Mouse (Mus musculus): ENCODE data around the gene Ddb2. TPM values are rescaled to one million over a fixed set of nuclear protein-coding genes. Genes with fewer than 3 reads are reported as not detected.

Gene Ddb2
- polyA plus RNA-seq, 1 experiment = 13.9 TPM

- TF ChIP-seq CTCF (IDR thresholded peaks at IDR 0.05; ENCODE audit: insufficient read depth, low read length) = no peak
- Histone ChIP-seq H3K4me1 (ENCODE audit: control insufficient read depth, insufficient read depth, low read length) (peaks cover 10% of the 10 kb centered on the region), H3K4me3 (replicated peaks; ENCODE audit: extremely low read depth, low read depth, low read length) (no peak overlapping the region)
- 66% methylated on average over 5 of the region's 5 CpGs for WGBS
- DNase-seq = no peak
These were observed 56.1 kb downstream of the Ddb2 start for GRCm38 (mm10) chr2:91180706-91181105.

GRCm38 (mm10) chr2:91179825-91180224 is 57.0 kb downstream of the Ddb2 start:
- Histone ChIP-seq H3K4me3 (replicated peaks; ENCODE audit: extremely low read depth, low read depth, low read length) (no peak overlapping the region), H3K4me1 (ENCODE audit: control insufficient read depth, insufficient read depth, low read length) (peaks cover 10% of the 10 kb centered on the region)
- DNase-seq = no peak
- 49% methylated on average over 4 of the region's 4 CpGs for WGBS
- TF ChIP-seq POLR2A (IDR thresholded peaks at IDR 0.05; ENCODE audit: borderline replicate concordance, extremely low read depth, low read depth, low read length) = no peak
- TF ChIP-seq CTCF (IDR thresholded peaks at IDR 0.05; ENCODE audit: insufficient read depth, low read length) = no peak

- TF ChIP-seq POLR2A (IDR thresholded peaks at IDR 0.05; ENCODE audit: borderline replicate concordance, extremely low read depth, low read depth, low read length) = no peak
- TF ChIP-seq CTCF (IDR thresholded peaks at IDR 0.05; ENCODE audit: insufficient read depth, low read length) = no peak
- Histone ChIP-seq H3K4me1 (ENCODE audit: control insufficient read depth, insufficient read depth, low read length) (no peaks in the 10 kb centered on the region; the same call in 1 of the 2 replicates), H3K4me3 (replicated peaks; ENCODE audit: extremely low read depth, low read depth, low read length) (no peak overlapping the region)
- no peak for DNase-seq
- 75% methylated on average over 6 of the region's 6 CpGs for WGBS
These were observed 60.5 kb downstream of the Ddb2 start for GRCm38 (mm10) chr2:91176234-91176633.

- 63% methylated on average over 4 of the region's 4 CpGs for WGBS
- no peak for DNase-seq
- no peak for TF ChIP-seq POLR2A (IDR thresholded peaks at IDR 0.05; ENCODE audit: borderline replicate concordance, extremely low read depth, low read depth, low read length)
- TF ChIP-seq CTCF (IDR thresholded peaks at IDR 0.05; ENCODE audit: insufficient read depth, low read length) = no peak
- H3K4me1 ChIP-seq (ENCODE audit: control insufficient read depth, insufficient read depth, low read length) = no peaks in the 10 kb centered on the region; the same call in 1 of the 2 replicates
- no peak overlapping the region for H3K4me3 ChIP-seq (replicated peaks; ENCODE audit: extremely low read depth, low read depth, low read length)
These were observed 61.3 kb downstream of the Ddb2 start for GRCm38 (mm10) chr2:91175490-91175889.

- no peaks in the 10 kb centered on the region for H3K4me1 ChIP-seq (ENCODE audit: control insufficient read depth, insufficient read depth, low read length)
- TF ChIP-seq CTCF (IDR thresholded peaks at IDR 0.05; ENCODE audit: insufficient read depth, low read length) = no peak
- no peak for TF ChIP-seq POLR2A (IDR thresholded peaks at IDR 0.05; ENCODE audit: borderline replicate concordance, extremely low read depth, low read depth, low read length)
- no peak for DNase-seq
- H3K4me3 ChIP-seq (replicated peaks; ENCODE audit: extremely low read depth, low read depth, low read length) = no peak overlapping the region
- WGBS = 68% methylated on average over 25 of the region's 25 CpGs
These were observed 67.0 kb downstream of the Ddb2 start for GRCm38 (mm10) chr2:91169587-91170322.

GRCm38 (mm10) chr2:91167629-91168028 is 69.2 kb downstream of the Ddb2 start:
- no peak overlapping the region for H3K4me3 ChIP-seq (replicated peaks; ENCODE audit: extremely low read depth, low read depth, low read length)
- 78% methylated on average over 4 of the region's 4 CpGs for WGBS
- DNase-seq = no peak
- H3K4me1 ChIP-seq (ENCODE audit: control insufficient read depth, insufficient read depth, low read length) = no peaks in the 10 kb centered on the region
- TF ChIP-seq CTCF (IDR thresholded peaks at IDR 0.05; ENCODE audit: insufficient read depth, low read length) (no peak), POLR2A (IDR thresholded peaks at IDR 0.05; ENCODE audit: borderline replicate concordance, extremely low read depth, low read depth, low read length) (no peak)

GRCm38 (mm10) chr2:91164991-91165390 is 71.8 kb downstream of the Ddb2 start:
- 79% methylated on average over 6 of the region's 6 CpGs for WGBS
- Histone ChIP-seq H3K4me3 (replicated peaks; ENCODE audit: extremely low read depth, low read depth, low read length) (no peak overlapping the region), H3K4me1 (ENCODE audit: control insufficient read depth, insufficient read depth, low read length) (peaks cover 9% of the 10 kb centered on the region)
- TF ChIP-seq CTCF (IDR thresholded peaks at IDR 0.05; ENCODE audit: insufficient read depth, low read length) (no peak), POLR2A (IDR thresholded peaks at IDR 0.05; ENCODE audit: borderline replicate concordance, extremely low read depth, low read depth, low read length) (no peak)
- no peak for DNase-seq

GRCm38 (mm10) chr2:91163532-91163931 is 73.2 kb downstream of the Ddb2 start:
- H3K4me3 ChIP-seq (replicated peaks; ENCODE audit: extremely low read depth, low read depth, low read length) = no peak overlapping the region
- no peak for DNase-seq
- WGBS = 86% methylated on average over 5 of the region's 5 CpGs
- no peak for TF ChIP-seq CTCF (IDR thresholded peaks at IDR 0.05; ENCODE audit: insufficient read depth, low read length)
- TF ChIP-seq POLR2A (IDR thresholded peaks at IDR 0.05; ENCODE audit: borderline replicate concordance, extremely low read depth, low read depth, low read length) = no peak
- peaks cover 9% of the 10 kb centered on the region for H3K4me1 ChIP-seq (ENCODE audit: control insufficient read depth, insufficient read depth, low read length)

- Histone ChIP-seq H3K4me3 (replicated peaks; ENCODE audit: extremely low read depth, low read depth, low read length) (no peak overlapping the region), H3K4me1 (ENCODE audit: control insufficient read depth, insufficient read depth, low read length) (peaks cover 9% of the 10 kb centered on the region)
- TF ChIP-seq CTCF (IDR thresholded peaks at IDR 0.05; ENCODE audit: insufficient read depth, low read length) (no peak), POLR2A (IDR thresholded peaks at IDR 0.05; ENCODE audit: borderline replicate concordance, extremely low read depth, low read depth, low read length) (no peak)
- 78% methylated on average over 4 of the region's 4 CpGs for WGBS
- DNase-seq = no peak
These were observed 73.8 kb downstream of the Ddb2 start for GRCm38 (mm10) chr2:91162952-91163351.

Other genes with a start within 250 kb of the Ddb2 start
- gene Rapsn, start 201.4 kb downstream of the Ddb2 start, polyA plus RNA-seq (2012; rRNA removed) = 2.6 and 4.7 TPM in 2 replicates
- 51.7 and 76.9 TPM in 2 replicates for gene Psmc3, start 183.0 kb downstream of the Ddb2 start, polyA plus RNA-seq (2012; rRNA removed)
- gene Slc39a13, start 166.6 kb downstream of the Ddb2 start, polyA plus RNA-seq (2012; rRNA removed) = 88.2 and 101 TPM in 2 replicates
- 65.7 and 70.7 TPM in 2 replicates for gene Spi1, start 154.6 kb downstream of the Ddb2 start, polyA plus RNA-seq (2012; rRNA removed)
- 7.0 and 11.2 TPM in 2 replicates for gene Mybpc3, start 118.8 kb downstream of the Ddb2 start, polyA plus RNA-seq (2012; rRNA removed)
- 21.7 and 31.3 TPM in 2 replicates for gene Madd, start 53.1 kb downstream of the Ddb2 start, polyA plus RNA-seq (2012; rRNA removed)
- 97.4 and 102 TPM in 2 replicates for gene Nr1h3, start 34.1 kb downstream of the Ddb2 start, polyA plus RNA-seq (2012; rRNA removed)
- gene Acp2, start 34.1 kb downstream of the Ddb2 start, polyA plus RNA-seq (2012; rRNA removed) = 20.7 and 25.0 TPM in 2 replicates
- gene Pacsin3, start 19.0 kb upstream of the Ddb2 start, polyA plus RNA-seq (2012; rRNA removed) = 27.7 and 55.1 TPM in 2 replicates
- gene Arfgap2, start 28.0 kb upstream of the Ddb2 start, polyA plus RNA-seq (2012; rRNA removed) = 29.1 and 44.4 TPM in 2 replicates
- gene 1110051M20Rik, start 207.7 kb upstream of the Ddb2 start, polyA plus RNA-seq (2012; rRNA removed) = 19.2 and 27.0 TPM in 2 replicates
- gene Lrp4, start 220.5 kb upstream of the Ddb2 start, polyA plus RNA-seq (2012; rRNA removed) = 47.6 and 55.6 TPM in 2 replicates

Measured in lung, adult 2 months (tissue).